Mouse (Mus musculus) frontal cortex, adult (tissue): ENCODE results near the gene Ankrd34b.
A peak's percentile ranks its signal among the peaks of the same experiment; 100 is the strongest.

ENCODE experiments used
- ATAC-seq: cut with Nextera tagmentation; 2 replicates; pipeline ENCODE4 v1.9.2; 2017; ENCODE audit warnings: mild to moderate bottlenecking, moderate library complexity, mixed read lengths; ENCODE audit not compliant: low TSS enrichment

Ankrd34b gene

GRCm38 (mm10) chr13:92425758-92426264, at the start of gene Ankrd34b:
TSS of gene Ankrd34b (plus strand) at chr13:92425896.
- peak; percentile 74 for ATAC-seq

- no peak for ATAC-seq
These were observed 38.3 kb upstream of the Ankrd34b start for GRCm38 (mm10) chr13:92387367-92387766.

GRCm38 (mm10) chr13:92393047-92393661, 32.5 kb upstream of the Ankrd34b start:
- no peak for ATAC-seq

- ATAC-seq: no peak
These were observed 27.0 kb upstream of the Ankrd34b start for GRCm38 (mm10) chr13:92398491-92399384.

- ATAC-seq: no peak
These were observed 23.6 kb upstream of the Ankrd34b start for GRCm38 (mm10) chr13:92402063-92402462.

- ATAC-seq: no peak
These were observed 22.2 kb upstream of the Ankrd34b start for GRCm38 (mm10) chr13:92403496-92403895.

- no peak for ATAC-seq
These were observed 15.2 kb upstream of the Ankrd34b start for GRCm38 (mm10) chr13:92410486-92410885.

- no peak for ATAC-seq
These were observed 6.1 kb upstream of the Ankrd34b start for GRCm38 (mm10) chr13:92419630-92420029.

GRCm38 (mm10) chr13:92423711-92424110, 2.0 kb upstream of the Ankrd34b start:
- ATAC-seq: peak; percentile 39

GRCm38 (mm10) chr13:92426294-92427051, 777 bp downstream of the Ankrd34b start:
- ATAC-seq: peak; percentile 15; the same call in 1 of the 2 replicates

GRCm38 (mm10) chr13:92427351-92427855, 1.7 kb downstream of the Ankrd34b start:
- no peak for ATAC-seq

GRCm38 (mm10) chr13:92438656-92439055, 13.0 kb downstream of the Ankrd34b start:
- ATAC-seq: no peak

- no peak for ATAC-seq
These were observed 14.6 kb downstream of the Ankrd34b start for GRCm38 (mm10) chr13:92440286-92440685.

GRCm38 (mm10) chr13:92446872-92447271, 21.2 kb downstream of the Ankrd34b start:
- ATAC-seq: no peak

- no peak for ATAC-seq
These were observed 39.0 kb downstream of the Ankrd34b start for GRCm38 (mm10) chr13:92464698-92465097.

GRCm38 (mm10) chr13:92467891-92468290, 42.2 kb downstream of the Ankrd34b start:
- no peak for ATAC-seq

GRCm38 (mm10) chr13:92469381-92469780, 43.7 kb downstream of the Ankrd34b start:
- no peak for ATAC-seq

GRCm38 (mm10) chr13:92470151-92470550, 44.5 kb downstream of the Ankrd34b start:
- ATAC-seq: no peak

- ATAC-seq: 0 out of 2 replicates have a peak, but pooled peaks have one; percentile 7
These were observed 57.7 kb downstream of the Ankrd34b start for GRCm38 (mm10) chr13:92483348-92483747.

GRCm38 (mm10) chr13:92483852-92484463, 58.3 kb downstream of the Ankrd34b start, which contains the start of gene Fam151b:
TSS of gene Fam151b (minus strand) at chr13:92484015.
- ATAC-seq: peak; percentile 98

GRCm38 (mm10) chr13:92490817-92491216, 65.1 kb downstream of the Ankrd34b start:
- peak; percentile 31; the same call in 1 of the 2 replicates for ATAC-seq
